Mouse (Mus musculus) embryonic facial prominence, embryonic 11.5 days (tissue): ENCODE data around the gene Gramd4. TPM values are rescaled to one million over a fixed set of nuclear protein-coding genes. Genes with fewer than 3 reads are reported as not detected.

ENCODE experiments used
- ATAC-seq: fragments of 200-750 bp; cut with Nextera tagmentation; replicated peaks from 2 replicates; pipeline ENCODE4 v1.8.0; 2017; ENCODE audit warnings: low read depth; ENCODE audit not compliant: insufficient number of reproducible peaks, low FRiP score, low TSS enrichment
- DNase-seq: peaks from one replicate; pipeline ENCODE4 v3.0.0-alpha.2; 2015; ENCODE audit warnings: low spot score
- H3K27ac ChIP-seq: fragments of 300-500 bp; sonication (generic); replicated peaks from 2 replicates; pipeline ENCODE4 v1.5.1; 2014; ENCODE audit warnings: mild to moderate bottlenecking, low read depth, low read length, control low read depth
- H3K27me3 ChIP-seq: fragments of 300-500 bp; sonication (generic); 2 replicates; pipeline ENCODE4 v1.6.1; 2014; ENCODE audit warnings: mild to moderate bottlenecking, low read length, moderate library complexity, mixed read lengths; ENCODE audit not compliant: control insufficient read depth, insufficient read depth
- H3K36me3 ChIP-seq: fragments of 300-500 bp; sonication (generic); replicated peaks from 2 replicates; pipeline ENCODE4 v1.6.1; 2014; ENCODE audit warnings: low read depth, mild to moderate bottlenecking, low read length, moderate library complexity, mixed read lengths; ENCODE audit not compliant: control insufficient read depth, insufficient read depth
- H3K4me1 ChIP-seq: fragments of 300-500 bp; sonication (generic); 2 replicates; pipeline ENCODE4 v1.6.1; 2014; ENCODE audit warnings: low read length, mixed read lengths; ENCODE audit not compliant: control insufficient read depth, insufficient read depth
- H3K4me2 ChIP-seq: fragments of 300-500 bp; sonication (generic); 2 replicates; pipeline ENCODE4 v1.6.1; 2014; ENCODE audit warnings: low read depth, mild to moderate bottlenecking, control low read depth, low read length, moderate library complexity
- H3K4me3 ChIP-seq: fragments of 300-500 bp; sonication (generic); 2 replicates; pipeline ENCODE4 v1.5.1; 2014; ENCODE audit warnings: low read depth, low read length, control low read depth
- H3K9ac ChIP-seq: fragments of 300-500 bp; sonication (generic); replicated peaks from 2 replicates; pipeline ENCODE4 v1.6.1; 2014; ENCODE audit warnings: mild to moderate bottlenecking, control low read depth, low read length
- H3K9me3 ChIP-seq: fragments of 300-500 bp; sonication (generic); replicated peaks from 2 replicates; pipeline ENCODE4 v1.6.1; 2016; ENCODE audit warnings: mild to moderate bottlenecking, low read length, inconsistent platforms, mixed read lengths; ENCODE audit not compliant: control insufficient read depth
- WGBS: fragments of 180-500 bp; shearing (Covaris S2); extraction: QIAGEN DNeasy Blood & Tissue Kit; methylation state at CpG from one replicate; pipeline ENCODE4 v1.1.7; 2014; 5-methylcytosine and 5-hydroxymethylcytosine counted together
- polyA plus RNA-seq: library from polyadenylated mRNA; unstranded; fragments of >200 nt; fragmentation: Nextera tagmentation; extraction: Ambion mirVana; gene quantifications from 2 replicates; pipeline ENCODE4 v1.2.1, GENCODE M21; 2014

Gene Gramd4
- polyA plus RNA-seq, 1 experiment from 2014 or later = 6.3 TPM

- Histone ChIP-seq H3K9me3 (no peaks in the 10 kb centered on the region), H3K4me1 (no peaks in the 10 kb centered on the region), H3K4me3 (no peak overlapping the region), H3K9ac (no peak overlapping the region), H3K27ac (no peak overlapping the region), H3K27me3 (no peaks in the 10 kb centered on the region), H3K4me2 (no peak overlapping the region), H3K36me3 (0 out of 2 replicates have a peak, but pooled peaks cover 3% of the 10 kb centered on the region)
- 59% methylated on average over 2 of the region's 2 CpGs for WGBS
- DNase-seq = no peak
- ATAC-seq = no peak
Observed at GRCm38 (mm10) chr15:86097871-86098270, 40.4 kb downstream of the Gramd4 start.

- H3K36me3 ChIP-seq = 0 out of 2 replicates have a peak, but pooled peaks cover 3% of the 10 kb centered on the region
- H3K27ac ChIP-seq = no peak overlapping the region
- H3K27me3 ChIP-seq = no peaks in the 10 kb centered on the region
- no peak overlapping the region for H3K4me2 ChIP-seq
- no peaks in the 10 kb centered on the region for H3K9me3 ChIP-seq
- ATAC-seq (no peak), DNase-seq (no peak)
- H3K4me3 ChIP-seq = no peak overlapping the region
- no peak overlapping the region for H3K9ac ChIP-seq
- WGBS = 86% methylated on average over 9 of the region's 9 CpGs
- no peaks in the 10 kb centered on the region for H3K4me1 ChIP-seq
Observed at GRCm38 (mm10) chr15:86101585-86101984, 44.1 kb downstream of the Gramd4 start.

DNA sequence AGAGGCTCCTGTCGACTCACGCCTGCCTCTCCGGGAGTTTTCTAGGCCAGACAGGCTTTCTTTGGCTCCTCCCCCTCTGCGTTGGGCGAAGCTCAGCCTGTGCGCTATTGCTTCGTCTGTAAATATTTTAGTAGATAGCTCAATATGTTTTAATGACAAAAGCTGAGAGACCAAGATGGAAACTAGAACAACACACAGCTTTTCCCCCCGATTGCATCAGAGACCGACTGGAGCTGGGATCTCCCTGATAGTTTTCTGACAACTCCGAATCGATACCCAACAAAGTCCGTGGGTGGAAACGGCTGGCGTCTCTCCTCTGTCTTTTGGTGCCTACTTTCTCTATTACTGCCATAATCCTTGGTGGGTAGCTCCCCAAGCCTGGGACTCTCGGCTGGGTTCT is 44.8 kb downstream of the Gramd4 start:
- H3K27me3 ChIP-seq = no peaks in the 10 kb centered on the region
- H3K4me2 ChIP-seq = no peak overlapping the region
- DNase-seq (no peak), ATAC-seq (no peak)
- no peaks in the 10 kb centered on the region for H3K4me1 ChIP-seq
- no peak overlapping the region for H3K4me3 ChIP-seq
- H3K9me3 ChIP-seq = no peaks in the 10 kb centered on the region
- H3K27ac ChIP-seq = no peak overlapping the region
- H3K36me3 ChIP-seq = 0 out of 2 replicates have a peak, but pooled peaks cover 3% of the 10 kb centered on the region
- no peak overlapping the region for H3K9ac ChIP-seq
- WGBS = 87% methylated on average over 15 of the region's 15 CpGs

DNA sequence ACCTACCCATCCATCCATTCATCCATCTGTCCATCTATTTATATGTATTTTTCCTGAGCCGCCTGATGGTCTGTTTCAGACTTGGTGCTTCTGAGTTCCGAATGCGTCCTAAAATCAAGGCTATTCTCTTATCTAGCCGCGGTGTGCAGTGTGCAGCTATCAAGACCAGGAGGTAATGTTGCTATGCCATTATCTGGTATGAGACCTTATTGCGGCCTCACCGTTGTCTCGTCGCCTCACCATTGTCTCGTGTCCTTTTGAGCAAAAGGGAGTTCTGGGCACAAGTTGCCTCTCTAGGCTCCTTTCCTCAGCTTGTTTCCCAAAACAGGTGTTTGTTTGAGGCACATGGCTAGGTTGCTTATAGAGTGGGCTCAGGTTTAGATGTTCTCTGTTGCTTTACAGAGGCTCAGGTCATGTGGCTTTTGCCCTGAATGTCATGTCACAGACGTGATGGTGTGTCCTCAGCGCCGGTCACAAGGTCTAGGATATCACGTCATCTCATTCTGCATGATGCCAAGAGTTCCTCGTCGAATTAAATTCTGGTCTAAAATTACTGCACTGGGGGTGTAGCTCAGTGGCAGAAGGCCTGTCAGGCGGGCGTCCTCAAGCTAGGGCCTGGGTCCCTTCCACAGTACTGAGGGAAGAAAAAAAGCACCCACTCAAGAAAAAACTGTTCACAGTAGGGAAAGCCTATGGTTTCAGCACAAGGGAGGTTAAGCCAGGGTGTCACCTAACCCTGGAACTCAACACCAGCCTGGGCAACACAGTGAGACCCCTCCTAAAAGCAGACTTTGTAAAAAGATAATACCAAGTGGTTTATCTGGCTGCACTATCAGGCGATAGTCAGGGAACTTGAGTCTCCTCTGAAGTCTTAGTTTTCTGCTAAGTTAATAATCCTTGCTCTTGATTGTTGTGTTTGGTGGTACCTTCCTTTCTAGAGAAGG is 47.2 kb downstream of the Gramd4 start:
- no peak overlapping the region for H3K4me3 ChIP-seq
- no peak for ATAC-seq
- H3K9ac ChIP-seq = no peak overlapping the region
- H3K27me3 ChIP-seq = no peaks in the 10 kb centered on the region
- DNase-seq = no peak
- H3K9me3 ChIP-seq = no peaks in the 10 kb centered on the region
- WGBS = 93% methylated on average over 19 of the region's 19 CpGs
- no peaks in the 10 kb centered on the region; the same call in 1 of the 2 replicates for H3K4me1 ChIP-seq
- H3K4me2 ChIP-seq = no peak overlapping the region
- H3K36me3 ChIP-seq = 0 out of 2 replicates have a peak, but pooled peaks cover 3% of the 10 kb centered on the region
- no peak overlapping the region for H3K27ac ChIP-seq

GRCm38 (mm10) chr15:86105345-86105697 is 47.8 kb downstream of the Gramd4 start:
- no peak overlapping the region for H3K4me3 ChIP-seq
- H3K4me2 ChIP-seq = no peak overlapping the region
- H3K36me3 ChIP-seq = 0 out of 2 replicates have a peak, but pooled peaks cover 3% of the 10 kb centered on the region
- no peaks in the 10 kb centered on the region; the same call in 1 of the 2 replicates for H3K4me1 ChIP-seq
- no peak overlapping the region for H3K9ac ChIP-seq
- no peak for ATAC-seq
- H3K27me3 ChIP-seq = no peaks in the 10 kb centered on the region
- no peaks in the 10 kb centered on the region for H3K9me3 ChIP-seq
- no peak for DNase-seq
- no peak overlapping the region for H3K27ac ChIP-seq
- 86% methylated on average over 7 of the region's 7 CpGs for WGBS

- WGBS = 82% methylated on average over 6 of the region's 6 CpGs
- no peak for ATAC-seq
- Histone ChIP-seq H3K9ac (no peak overlapping the region), H3K4me1 (no peaks in the 10 kb centered on the region; the same call in 1 of the 2 replicates), H3K36me3 (0 out of 2 replicates have a peak, but pooled peaks cover 3% of the 10 kb centered on the region), H3K4me3 (no peak overlapping the region), H3K27me3 (no peaks in the 10 kb centered on the region), H3K4me2 (no peak overlapping the region), H3K27ac (no peak overlapping the region), H3K9me3 (no peaks in the 10 kb centered on the region)
- DNase-seq = no peak
Observed at GRCm38 (mm10) chr15:86105751-86106150, 48.3 kb downstream of the Gramd4 start.

GRCm38 (mm10) chr15:86107831-86108471 is 50.5 kb downstream of the Gramd4 start:
- H3K36me3 ChIP-seq = no peaks in the 10 kb centered on the region
- H3K9me3 ChIP-seq = no peaks in the 10 kb centered on the region
- no peak overlapping the region for H3K9ac ChIP-seq
- ATAC-seq (no peak), DNase-seq (no peak)
- WGBS = 88% methylated on average over 11 of the region's 11 CpGs
- no peak overlapping the region for H3K4me2 ChIP-seq
- peaks cover 2% of the 10 kb centered on the region; the same call in 1 of the 2 replicates for H3K4me1 ChIP-seq
- no peak overlapping the region for H3K4me3 ChIP-seq
- H3K27me3 ChIP-seq = no peaks in the 10 kb centered on the region
- no peak overlapping the region for H3K27ac ChIP-seq

DNA sequence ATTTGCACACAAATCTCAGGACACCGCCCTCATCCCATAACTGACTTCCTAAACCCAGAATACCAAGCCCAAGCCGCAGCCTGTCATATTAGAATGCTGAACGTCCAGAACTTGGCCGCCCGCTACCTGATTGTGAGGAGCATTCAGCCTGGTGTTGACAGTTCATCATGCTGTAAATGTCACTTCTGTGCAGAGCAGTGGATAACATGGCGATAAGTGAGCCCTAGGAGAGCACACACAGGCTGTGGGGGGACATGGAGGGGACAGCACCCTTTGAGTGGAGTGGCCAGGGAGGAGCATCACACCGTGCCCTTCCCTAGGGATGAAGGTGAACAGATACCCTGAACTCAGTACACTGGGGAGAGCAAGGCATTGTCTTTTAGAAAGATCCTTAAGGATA is 51.8 kb downstream of the Gramd4 start:
- Histone ChIP-seq H3K27ac (no peak overlapping the region), H3K4me1 (peaks cover 2% of the 10 kb centered on the region; the same call in 1 of the 2 replicates), H3K9ac (no peak overlapping the region), H3K36me3 (no peaks in the 10 kb centered on the region), H3K9me3 (no peaks in the 10 kb centered on the region), H3K27me3 (no peaks in the 10 kb centered on the region), H3K4me3 (no peak overlapping the region), H3K4me2 (no peak overlapping the region)
- no peak for ATAC-seq
- no peak for DNase-seq
- 84% methylated on average over 7 of the region's 7 CpGs for WGBS
